Mouse (Mus musculus) heart, adult 2 months (tissue): ENCODE data around the gene Dnaaf3.

Experiments
- CTCF ChIP-seq: fragments of 200-600 bp; IDR thresholded peaks from 2 replicates; pipeline ENCODE4 v1.8.1; 2022; ENCODE audit warnings: antibody characterized with exemption, mild to moderate bottlenecking, moderate library complexity
- EP300 ChIP-seq: fragments of 200-500 bp; IDR thresholded peaks from 2 replicates; pipeline ENCODE4 v1.6.1; 2011; ENCODE audit warnings: low read depth, low read length, control low read depth; ENCODE audit not compliant: insufficient read depth
- POLR2A ChIP-seq: fragments of 200-500 bp; IDR thresholded peaks from 2 replicates; pipeline ENCODE4 v1.6.1; 2011; ENCODE audit warnings: mild to moderate bottlenecking, low read depth, low read length, control low read depth; ENCODE audit not compliant: insufficient read depth

DNA sequence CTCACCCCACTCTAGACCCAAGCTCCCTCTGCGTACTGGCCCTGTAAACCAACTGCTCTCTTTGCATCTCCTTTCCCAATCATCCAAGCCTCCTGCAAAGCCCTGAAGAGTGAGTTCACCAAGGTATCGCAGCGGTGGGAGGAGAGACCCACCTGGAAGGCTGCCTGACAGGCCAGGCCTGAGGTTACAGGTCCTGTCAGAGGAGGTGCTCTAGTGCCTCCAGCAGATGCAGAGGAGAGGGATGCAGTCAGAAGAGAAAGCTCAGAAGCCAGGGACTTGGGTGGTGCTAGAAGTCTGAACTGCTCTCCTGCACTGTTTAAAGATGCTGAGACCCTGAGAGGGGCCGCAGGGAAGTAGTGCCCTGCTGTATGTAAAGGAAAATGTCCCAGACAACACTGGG lies 33.2 kb downstream of the Dnaaf3 start:
- TF ChIP-seq CTCF (no peak), POLR2A (no peak), EP300 (no peak)
